Mouse (Mus musculus) brain, embryonic 14.5 days (tissue): Measurements from ENCODE around the gene Micu1.

Source experiments
- CTCF ChIP-seq: fragments of 200-500 bp; IDR thresholded peaks from 2 replicates; pipeline ENCODE4 v1.5.1; 2012; ENCODE audit warnings: inconsistent platforms, mild to moderate bottlenecking, moderate library complexity, borderline replicate concordance; ENCODE audit not compliant: insufficient read depth, insufficient read length; ENCODE audit errors: extremely low read depth
- POLR2A ChIP-seq: fragments of 200-500 bp; IDR thresholded peaks from 2 replicates; pipeline ENCODE4 v1.6.1; 2012; ENCODE audit warnings: mild to moderate bottlenecking, inconsistent platforms, borderline replicate concordance; ENCODE audit not compliant: poor library complexity, insufficient read depth, insufficient read length, severe bottlenecking; ENCODE audit errors: extremely low read depth

DNA sequence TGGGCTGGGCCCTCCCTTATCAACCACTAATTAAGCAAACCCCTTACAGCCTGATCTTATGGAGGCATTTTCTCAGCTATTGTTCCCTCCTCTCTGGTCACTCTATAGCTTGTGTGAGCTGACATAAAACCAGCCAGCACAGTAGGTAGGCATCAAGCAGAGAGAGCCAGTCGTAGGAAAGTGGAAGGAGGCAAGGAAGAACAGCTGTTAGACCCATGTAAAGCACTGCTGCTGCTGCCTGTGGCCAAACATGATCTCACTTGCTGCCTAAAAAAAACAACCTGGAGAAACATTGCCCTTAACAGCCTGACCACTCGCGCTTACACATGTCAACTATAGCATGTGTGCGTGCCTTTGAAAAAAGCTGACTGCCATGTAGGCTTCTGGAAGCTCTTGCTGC, 19.3 kb downstream of the Micu1 start:
- TF ChIP-seq CTCF, result no peak
- no peak for TF ChIP-seq POLR2A
